Mouse (Mus musculus) natural killer cell, adult 2 months (primary cell): ENCODE results near the gene Marveld2.
A peak's percentile ranks its signal among the peaks of the same experiment; 100 is the strongest.

Experiments used
- DNase-seq, 2 experiments: peaks; one replicate each; pipeline ENCODE4 v3.0.0; 2022; ENCODE audit warnings: low spot score in 2 of 2

The Marveld2 gene

DNA sequence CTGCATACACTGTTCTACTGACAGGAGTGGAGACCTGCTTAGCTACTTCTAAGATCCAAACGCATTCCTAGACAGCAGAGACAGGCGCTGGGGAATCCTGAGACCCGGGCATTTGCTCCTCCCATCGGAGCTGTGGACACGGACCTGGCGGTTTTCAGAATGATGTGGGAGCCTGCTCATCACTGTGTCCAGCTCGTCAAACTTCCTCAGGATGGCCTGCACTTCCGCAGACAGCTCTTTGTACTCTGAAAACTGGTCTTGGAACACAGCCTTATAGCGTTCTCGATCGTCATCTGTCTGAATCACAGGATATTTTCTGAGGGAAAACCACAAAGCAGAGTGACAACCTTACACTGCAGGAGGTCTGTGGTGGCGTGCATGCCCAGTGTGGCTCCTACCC lies 16.5 kb downstream of the Marveld2 start:
- DNase-seq = no peak

DNA sequence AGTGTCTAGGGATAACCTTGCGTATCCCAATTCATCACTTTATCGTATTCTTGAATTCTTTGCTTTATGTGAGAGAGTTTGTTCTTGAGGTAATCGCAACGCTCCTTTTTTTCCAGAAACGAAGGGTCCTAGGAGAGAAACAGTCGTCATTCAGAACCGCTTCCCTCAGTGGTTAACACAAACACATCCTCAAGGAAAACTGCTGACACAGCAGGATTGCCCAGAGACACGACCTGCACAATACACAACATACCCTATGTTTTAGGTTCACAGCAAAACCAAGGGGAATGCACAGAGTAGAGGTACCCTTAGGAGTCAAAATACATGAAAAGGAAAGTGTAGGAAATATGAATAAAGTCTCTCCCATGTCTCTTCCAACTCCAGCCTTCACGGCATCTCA lies 19.5 kb downstream of the Marveld2 start:
- DNase-seq = no peak

DNA sequence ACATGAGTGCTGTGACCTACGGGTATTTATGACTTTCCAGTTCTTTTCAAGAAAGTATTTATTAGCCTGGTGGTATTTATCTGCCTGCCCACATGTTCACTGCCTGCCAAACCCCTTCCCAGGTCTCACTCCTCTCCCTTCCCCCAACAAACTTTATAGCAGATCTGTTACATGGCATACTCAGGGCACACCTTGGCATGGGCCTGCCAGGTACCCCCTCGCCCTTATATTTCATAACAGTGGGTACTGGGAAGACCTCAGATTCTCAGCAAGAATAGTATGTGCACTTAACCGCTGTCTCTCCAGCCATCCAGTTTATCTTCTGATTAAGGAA lies 21.3 kb downstream of the Marveld2 start:
- no peak for DNase-seq

DNA sequence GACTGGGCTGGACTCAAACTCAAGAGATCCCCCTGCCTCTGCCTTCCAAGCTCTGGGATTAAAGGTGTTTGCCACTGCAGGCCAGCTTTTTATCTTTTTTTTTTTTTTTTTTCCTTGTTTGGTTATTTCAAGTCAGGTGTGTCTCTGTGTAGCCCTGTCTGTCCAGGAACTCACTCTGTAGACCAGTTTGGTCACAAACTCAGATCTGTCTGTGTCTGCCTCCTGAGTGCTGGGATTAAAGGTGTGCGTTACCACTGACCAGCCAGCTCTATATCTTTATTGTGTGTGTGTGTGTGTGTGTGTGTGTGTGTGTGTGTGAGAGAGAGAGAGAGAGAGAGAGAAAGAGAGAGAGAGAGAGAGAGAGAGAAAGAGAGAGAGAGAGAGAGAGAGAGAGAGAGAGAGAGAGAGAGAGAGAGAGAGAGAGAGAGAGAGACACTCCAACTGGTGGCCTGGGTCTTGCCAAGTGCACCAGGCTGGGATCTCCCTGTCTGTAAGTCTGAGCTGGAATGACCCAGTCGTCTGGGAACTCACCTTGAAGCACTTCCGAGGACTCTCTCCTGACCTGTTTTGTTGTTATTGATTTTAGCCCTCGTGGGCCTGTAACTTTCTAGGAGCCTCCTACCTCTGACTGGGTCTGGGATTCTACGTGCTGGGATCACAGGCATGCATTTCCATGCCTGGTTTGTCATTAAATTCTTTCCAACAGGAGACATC lies 21.8 kb downstream of the Marveld2 start:
- no peak for DNase-seq

DNA sequence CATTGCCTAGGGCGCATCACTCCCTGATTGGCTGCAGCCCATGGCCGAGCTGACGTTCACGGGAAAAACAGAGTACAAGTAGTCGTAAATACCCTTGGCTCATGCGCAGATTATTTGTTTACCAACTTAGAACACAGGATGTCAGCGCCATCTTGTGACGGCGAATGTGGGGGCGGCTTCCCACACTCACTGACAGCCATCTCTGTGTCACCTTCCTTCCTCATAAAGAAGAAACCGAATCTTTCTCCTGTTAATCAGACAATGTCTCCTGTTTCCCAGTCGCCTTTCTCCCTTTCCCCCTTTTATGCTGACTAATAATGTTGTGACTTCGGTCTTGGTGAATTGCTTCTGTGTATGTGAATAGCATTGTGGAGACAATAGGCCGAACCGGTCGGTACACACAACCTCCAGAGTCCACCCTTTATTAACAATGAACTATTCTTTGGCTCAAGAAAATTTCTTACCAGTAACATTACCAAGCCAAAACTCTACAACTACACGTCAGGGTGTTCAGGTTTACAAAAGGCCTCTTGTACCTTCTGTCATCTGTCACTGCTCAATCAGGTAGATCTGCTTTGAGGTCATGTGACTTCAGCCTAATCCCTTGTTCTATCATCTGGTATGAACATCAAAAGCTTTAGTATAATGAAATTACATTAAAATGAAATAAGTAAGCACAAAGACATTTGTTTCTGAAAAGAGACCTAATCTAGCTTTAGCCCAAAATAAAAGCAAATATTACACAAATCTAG lies 22.6 kb downstream of the Marveld2 start:
- peak; percentile 47 to 67 for DNase-seq

DNA sequence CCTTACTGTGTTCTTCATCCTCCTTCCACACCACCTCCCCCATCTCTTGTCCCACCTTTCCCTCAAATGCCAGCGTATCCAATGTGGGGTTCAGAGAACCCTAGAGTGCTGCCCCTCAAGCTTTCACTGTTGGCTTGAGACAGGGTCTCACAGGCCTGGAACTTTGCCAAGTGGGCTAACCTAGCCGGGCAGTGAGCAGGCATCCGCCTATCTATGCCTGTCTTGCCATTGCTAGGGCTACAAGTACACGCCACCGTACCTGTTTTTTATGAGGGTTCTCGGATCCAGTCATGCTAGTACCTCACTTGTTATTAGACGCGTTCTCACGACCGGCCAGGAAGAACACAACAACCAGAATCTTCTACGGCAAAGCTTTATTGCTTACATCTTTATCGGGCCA lies 28.1 kb downstream of the Marveld2 start:
- DNase-seq = no peak

DNA sequence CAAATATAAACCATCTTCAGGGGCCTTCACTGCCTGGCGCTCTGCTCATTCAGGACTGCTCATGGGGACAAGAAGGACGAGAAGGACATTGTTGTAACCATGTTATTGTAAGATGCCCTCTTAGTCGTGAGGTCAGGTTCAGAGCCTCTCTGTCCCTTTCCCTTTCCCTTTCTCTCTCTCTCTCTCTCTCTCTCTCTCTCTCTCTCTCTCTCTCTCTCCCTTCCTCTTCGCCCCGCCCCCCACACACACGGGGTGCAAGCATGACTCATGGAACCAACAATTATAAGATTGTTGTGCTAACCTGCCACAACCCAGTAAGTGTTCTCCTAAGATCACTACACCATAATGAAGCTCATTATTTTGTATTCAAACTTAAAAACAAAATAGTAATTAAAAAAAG lies 34.6 kb downstream of the Marveld2 start:
- no peak for DNase-seq

DNA sequence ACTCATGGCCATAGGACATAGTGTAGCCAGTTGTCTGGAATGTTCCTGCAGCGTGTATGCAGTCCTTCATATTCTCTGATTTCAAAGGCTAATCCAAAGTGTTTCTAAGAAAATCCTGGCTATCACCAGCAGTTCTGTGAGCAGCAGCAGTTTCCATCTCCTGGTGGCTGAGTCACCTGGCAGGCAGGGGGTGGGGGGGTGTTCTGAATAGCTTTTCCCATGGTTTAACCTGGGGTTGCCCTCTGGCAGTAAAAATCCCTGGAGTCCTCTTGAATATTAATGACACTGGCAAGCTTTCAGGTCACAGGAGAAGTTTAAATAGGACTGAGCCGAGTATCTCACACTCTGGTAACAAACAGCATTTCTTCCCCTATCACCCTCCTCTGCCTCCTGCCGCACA lies 35.1 kb downstream of the Marveld2 start:
- DNase-seq = no peak

DNA sequence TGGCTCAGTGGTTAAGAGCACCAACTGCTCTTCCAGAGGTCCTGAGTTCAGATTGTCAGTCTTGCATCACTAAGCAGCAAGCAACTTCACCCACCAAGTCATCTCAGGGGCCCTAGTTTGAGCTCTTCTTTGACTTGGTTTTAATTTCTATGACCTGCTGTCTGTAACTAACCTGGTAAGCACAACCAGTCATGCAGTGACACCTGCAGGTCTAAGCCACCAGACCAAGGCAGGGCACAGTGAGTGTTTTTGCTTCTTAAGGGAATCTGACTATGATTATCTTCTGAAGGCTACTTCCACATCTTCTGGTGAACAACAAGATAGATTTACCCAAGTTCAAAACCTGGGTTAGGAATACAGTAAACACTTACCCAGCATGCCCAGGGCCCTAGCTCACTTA lies 36.8 kb downstream of the Marveld2 start:
- no peak for DNase-seq

DNA sequence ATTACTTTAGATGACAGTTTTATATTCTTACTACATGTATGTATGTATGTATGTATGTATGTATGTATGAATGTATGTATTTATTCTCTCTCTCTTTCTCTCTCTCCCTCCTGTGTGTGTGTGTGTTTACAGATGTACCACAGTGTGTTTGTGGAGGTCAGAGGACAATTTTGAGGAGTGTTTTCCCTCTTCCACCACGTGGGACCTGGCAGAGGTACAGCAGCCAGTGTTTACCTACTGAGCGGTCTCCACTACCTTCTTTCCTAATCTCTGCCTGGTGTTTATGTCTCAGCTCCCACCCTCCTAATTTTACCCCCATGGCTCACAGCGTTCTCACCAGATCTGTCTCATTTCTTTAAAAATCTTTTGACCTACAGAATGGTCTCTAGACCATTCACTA lies 37.6 kb downstream of the Marveld2 start:
- no peak for DNase-seq

DNA sequence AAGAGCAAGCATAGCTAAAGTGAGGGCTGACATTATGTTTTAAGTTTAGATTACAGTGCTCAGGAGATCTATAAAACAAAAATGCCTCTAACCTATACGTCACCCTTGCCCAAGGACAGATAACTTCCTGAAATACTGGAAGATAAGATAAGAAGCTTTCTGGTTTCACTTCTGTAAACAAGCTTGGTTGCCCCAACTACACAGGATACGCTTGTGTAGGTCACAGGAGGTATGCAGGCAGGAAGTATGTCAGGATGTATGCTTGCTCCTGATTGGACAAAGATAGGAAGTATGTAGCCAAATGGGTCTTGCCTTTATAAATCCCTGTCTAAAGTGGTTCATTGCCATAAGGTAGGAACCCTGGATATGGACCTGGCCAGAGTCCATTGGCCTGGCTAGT lies 40.8 kb downstream of the Marveld2 start:
- peak in 1 of 2 experiments; percentile 29 for DNase-seq

DNA sequence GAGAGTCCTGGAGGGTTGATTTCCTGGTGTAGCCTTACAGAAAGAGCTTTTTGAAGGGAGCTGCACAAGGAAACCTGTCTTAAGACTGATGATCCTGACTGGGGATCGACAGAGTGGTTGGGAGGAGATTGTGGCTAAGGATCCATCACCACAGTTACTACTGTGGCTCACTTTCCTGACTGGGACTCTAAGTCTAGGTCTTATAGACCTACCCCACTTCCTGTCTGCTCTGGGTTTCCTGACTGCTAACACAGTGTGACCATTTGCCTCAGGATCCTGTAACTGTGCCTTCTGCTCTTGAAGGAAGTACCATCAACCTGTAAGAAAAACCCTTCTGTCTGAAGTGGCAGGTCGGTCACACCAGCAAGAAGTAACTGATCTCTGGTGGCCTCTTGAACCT lies 46.1 kb downstream of the Marveld2 start:
- no peak for DNase-seq

DNA sequence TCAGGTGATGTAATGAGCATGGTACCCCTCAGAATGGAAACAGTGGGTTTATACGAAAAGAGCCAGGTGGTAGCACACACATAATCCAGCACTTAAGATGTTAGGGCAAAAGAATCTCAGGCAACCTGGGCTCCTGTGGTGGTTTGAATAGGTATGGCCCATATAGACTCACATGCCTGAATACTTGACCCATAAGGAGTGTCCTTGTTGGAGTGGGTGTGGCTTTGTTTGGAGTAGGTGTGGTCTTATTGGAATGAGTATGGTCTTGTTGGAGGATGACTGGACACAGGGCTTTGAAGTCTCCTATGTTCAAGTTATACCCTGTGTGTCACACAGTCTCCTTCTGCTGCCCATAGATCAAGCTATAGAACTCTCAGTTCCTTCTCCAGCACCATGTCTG lies 48.4 kb downstream of the Marveld2 start:
- no peak for DNase-seq

DNA sequence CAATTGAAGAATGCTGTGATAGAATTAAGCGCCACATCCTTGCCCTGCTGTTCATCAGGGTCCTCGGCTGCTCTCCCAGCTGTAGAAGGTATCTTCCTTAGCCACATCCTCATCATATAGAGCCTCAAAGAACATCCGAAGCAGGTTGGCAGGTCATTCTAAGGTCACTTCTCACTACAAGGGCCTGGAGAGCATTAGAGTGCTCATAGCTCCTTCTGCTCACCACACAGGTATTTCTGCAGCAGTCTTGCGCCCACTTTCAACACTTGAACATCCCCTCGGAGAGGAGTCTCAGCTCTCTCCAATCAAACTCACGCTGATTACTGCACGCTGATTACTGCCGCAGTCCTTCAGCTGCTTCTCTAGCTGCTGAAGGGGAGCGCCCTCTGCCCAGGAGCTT lies 57.3 kb downstream of the Marveld2 start:
- no peak for DNase-seq

DNA sequence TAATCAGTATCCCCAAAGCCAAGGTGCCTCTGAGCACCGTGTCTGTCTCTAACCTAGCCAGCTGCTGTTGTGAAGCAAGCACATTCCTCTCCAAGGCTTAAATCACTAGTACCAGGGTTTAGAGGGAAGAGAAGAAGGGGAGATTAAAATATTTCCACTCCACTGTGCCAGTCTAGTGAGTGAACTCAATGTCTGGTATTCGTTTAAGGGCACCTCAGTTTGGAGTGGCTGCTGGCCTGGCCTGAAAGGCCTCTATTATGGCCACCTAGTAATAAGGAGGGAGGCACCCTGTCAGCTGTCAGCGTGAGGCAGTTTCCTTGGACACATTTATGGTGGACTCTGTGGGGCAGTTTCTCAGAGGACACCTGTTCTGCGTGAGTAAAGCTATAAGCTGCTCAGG lies 59.8 kb downstream of the Marveld2 start:
- no peak for DNase-seq

DNA sequence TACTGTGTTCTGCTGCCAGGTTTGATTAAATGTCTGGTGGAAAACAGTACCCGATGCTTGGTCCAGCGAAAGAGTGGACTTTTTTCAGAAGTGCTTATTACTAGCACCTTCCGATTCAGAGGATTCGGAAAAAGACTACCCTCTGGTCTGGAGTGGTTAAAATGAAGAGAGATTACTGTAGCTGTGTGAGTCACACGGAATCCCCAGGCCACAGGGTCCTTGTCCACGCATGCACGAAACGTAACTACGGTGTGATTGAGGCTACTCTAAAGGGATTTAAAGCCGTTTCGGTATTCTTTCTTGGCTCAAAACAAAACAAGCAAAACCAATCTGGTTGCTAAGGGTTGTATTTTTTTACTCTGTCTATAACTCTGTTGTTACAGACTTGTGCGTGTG lies 63.7 kb downstream of the Marveld2 start:
- DNase-seq = no peak

DNA sequence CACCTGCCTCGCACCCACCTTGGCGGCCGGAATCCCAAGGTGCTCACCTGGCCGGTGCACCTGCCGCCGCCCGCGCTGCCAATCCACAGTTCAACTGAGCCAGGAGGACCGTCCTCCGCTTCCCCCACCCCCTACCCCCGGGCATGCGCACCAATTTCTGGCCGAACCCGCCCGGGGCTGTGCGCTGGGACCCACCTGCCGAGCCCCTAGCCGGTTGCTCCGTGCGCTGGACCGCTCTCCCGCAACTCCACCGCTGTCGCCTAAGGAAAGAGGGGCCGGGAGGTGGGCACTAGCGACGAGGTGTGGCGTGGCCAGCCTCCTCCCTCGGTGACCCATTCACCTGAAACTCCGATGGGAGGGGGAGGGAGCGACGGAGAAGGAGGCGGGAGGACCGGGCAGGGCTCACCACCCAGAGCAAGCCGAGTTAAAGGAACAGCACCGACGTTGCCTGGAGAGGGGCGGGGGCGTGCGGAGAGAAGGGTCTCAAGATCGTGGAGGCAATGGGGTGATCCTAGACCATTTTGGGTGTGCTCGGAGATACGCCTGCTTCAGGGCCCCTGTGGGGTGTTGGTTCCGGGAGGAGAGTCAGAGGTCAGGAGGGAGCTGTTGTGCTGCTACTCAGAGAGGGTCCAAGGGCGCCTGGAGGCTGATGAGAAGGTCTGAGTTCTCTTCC lies 64.3 kb downstream of the Marveld2 start, which contains the start of gene Ocln:
TSS of gene Ocln (minus strand) at position 350 of the 673 bp plus-strand sequence.
- no peak for DNase-seq

DNA sequence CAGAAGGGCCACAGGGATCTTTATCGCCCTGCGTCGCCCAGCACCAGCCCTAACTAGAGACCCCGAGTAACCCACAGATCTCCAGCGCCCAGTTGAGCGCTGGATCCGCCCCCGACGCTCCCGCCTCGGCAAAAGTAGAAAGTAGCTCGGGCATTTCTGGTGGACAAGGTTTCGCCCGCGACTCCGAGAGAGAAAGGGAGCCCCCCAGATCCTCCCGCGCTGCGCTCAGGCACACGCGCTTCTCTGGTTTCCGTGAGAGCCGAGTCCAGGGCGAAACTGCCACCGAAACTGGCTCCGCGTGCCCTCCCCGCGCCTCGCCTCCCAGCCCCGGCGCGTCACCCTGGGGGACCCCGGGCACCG lies 64.8 kb downstream of the Marveld2 start:
- no peak for DNase-seq

DNA sequence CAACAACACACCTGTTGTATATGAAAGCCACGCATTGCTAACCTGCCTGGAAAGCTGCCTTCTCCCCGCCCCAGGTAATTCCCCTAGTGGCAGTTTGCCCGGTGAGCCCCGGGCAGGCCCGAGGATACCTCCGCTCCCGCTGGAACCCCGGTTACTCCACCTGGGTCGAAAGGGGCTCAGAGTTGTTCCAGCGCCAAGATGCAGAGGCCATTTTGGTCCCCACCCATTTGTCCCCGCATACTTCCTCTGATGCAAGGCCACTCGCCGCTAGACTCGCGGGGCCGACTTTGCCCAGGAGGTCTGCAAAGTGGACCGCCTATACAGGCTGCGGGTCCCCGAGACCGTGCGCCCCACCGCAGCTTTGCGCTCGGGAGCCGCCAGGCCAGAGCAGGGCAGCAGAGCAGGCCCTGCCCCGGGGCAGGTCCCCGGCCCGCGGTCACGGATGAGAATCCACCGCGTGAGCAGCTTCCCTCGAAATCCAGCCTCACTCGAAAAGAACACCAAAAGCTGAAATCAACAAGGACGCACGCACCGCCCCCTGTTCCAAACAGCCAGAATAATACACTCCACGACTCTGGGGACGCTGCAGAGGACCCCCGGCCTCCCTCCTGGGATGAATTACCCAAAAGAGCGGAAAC lies 65.3 kb downstream of the Marveld2 start:
- no peak for DNase-seq

DNA sequence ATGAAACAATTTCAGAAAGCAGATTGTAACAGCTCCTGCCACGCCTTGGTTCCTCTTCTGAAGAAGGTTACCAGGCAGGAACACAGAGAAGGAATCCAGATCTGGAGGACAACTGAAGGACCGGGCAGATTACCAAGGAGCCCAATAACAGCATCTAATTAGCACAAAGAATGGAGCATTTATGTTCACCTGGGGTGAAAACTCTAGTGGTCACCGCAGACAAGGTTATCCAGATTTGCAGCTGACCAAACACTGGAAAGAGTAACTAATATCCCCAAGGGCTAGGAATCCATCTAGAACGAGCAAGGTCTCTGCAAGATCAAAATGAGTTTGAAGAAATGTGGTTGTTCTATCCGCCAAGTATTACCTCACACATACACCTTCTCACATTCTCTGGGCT lies 69.5 kb downstream of the Marveld2 start:
- no peak for DNase-seq
